Mouse (Mus musculus): Measurements from ENCODE around the gene Sirt2.

The Sirt2 gene

GRCm38 (mm10) chr7:28799994-28800393 lies 33.5 kb downstream of the Sirt2 start:
- DNase-seq, result no peak

GRCm38 (mm10) chr7:28801451-28801850 lies 34.9 kb downstream of the Sirt2 start:
- DNase-seq, result no peak

- DNase-seq, result peak; percentile 14 to 22
Measured at GRCm38 (mm10) chr7:28801901-28802670, 35.6 kb downstream of the Sirt2 start.

GRCm38 (mm10) chr7:28802846-28803588 lies 36.5 kb downstream of the Sirt2 start:
- DNase-seq, result peak; percentile 19 to 30

GRCm38 (mm10) chr7:28803756-28804155 lies 37.2 kb downstream of the Sirt2 start:
- DNase-seq, result no peak

- DNase-seq, result peak; percentile 54 to 62
Measured at GRCm38 (mm10) chr7:28806869-28807268, 40.3 kb downstream of the Sirt2 start.

- peak; percentile 31 to 40 for DNase-seq
Measured at GRCm38 (mm10) chr7:28807641-28808220, 41.2 kb downstream of the Sirt2 start.

GRCm38 (mm10) chr7:28808221-28808941 lies 41.8 kb downstream of the Sirt2 start, which contains the start of gene Hnrnpl:
Hnrnpl (plus strand) TSS chr7:28808541.
- DNase-seq, result no peak

GRCm38 (mm10) chr7:28808957-28809393 lies 42.4 kb downstream of the Sirt2 start:
- peak; percentile 99 to 100 for DNase-seq

GRCm38 (mm10) chr7:28809401-28810089 lies 43.0 kb downstream of the Sirt2 start:
- DNase-seq, result peak; percentile 84 to 85

GRCm38 (mm10) chr7:28810107-28811066 lies 43.9 kb downstream of the Sirt2 start:
- DNase-seq, result peak; percentile 99

- DNase-seq, result peak; percentile 99
Measured at GRCm38 (mm10) chr7:28811228-28811627, 44.7 kb downstream of the Sirt2 start.

- DNase-seq, result peak in 1 of 2 experiments; percentile 33
Measured at GRCm38 (mm10) chr7:28811640-28812275, 45.2 kb downstream of the Sirt2 start.

- DNase-seq, result peak; percentile 6 to 45
Measured at GRCm38 (mm10) chr7:28812436-28812835, 45.9 kb downstream of the Sirt2 start.

GRCm38 (mm10) chr7:28812949-28813348 lies 46.4 kb downstream of the Sirt2 start:
- peak in 1 of 2 experiments; percentile 23 for DNase-seq

- DNase-seq, result no peak
Measured at GRCm38 (mm10) chr7:28814306-28815034, 47.9 kb downstream of the Sirt2 start.

- DNase-seq, result no peak
Measured at GRCm38 (mm10) chr7:28815230-28815629, 48.7 kb downstream of the Sirt2 start.

GRCm38 (mm10) chr7:28816201-28816600 lies 49.7 kb downstream of the Sirt2 start:
- DNase-seq, result peak in 1 of 2 experiments; percentile 27

GRCm38 (mm10) chr7:28816920-28817319 lies 50.4 kb downstream of the Sirt2 start:
- DNase-seq, result peak; percentile 35 to 40

- no peak for DNase-seq
Measured at GRCm38 (mm10) chr7:28817524-28817923, 51.0 kb downstream of the Sirt2 start.
